Mouse (Mus musculus): Measurements from ENCODE around the gene Aldob. TPM values are rescaled to one million over a fixed set of nuclear protein-coding genes. Genes with fewer than 3 reads are reported as not detected.
"Not testable (repeated sequence)": the region's sequence is repeated elsewhere in the genome, so short reads cannot be mapped to it uniquely, and the experiment has no call there.

Gene Aldob
- polyA plus RNA-seq, 1 experiment from 2014 or later, result 0.18 TPM

GRCm38 (mm10) chr4:49521346-49521745, 28.0 kb downstream of the Aldob start:
- H3K27me3 ChIP-seq, result no peaks in the 10 kb centered on the region
- H3K4me2 ChIP-seq (replicated peaks), result peak overlapping the region; percentile 70
- H3K27ac ChIP-seq (replicated peaks), result peak overlapping the region; percentile 44
- H3K9me3 ChIP-seq, result no peaks in the 10 kb centered on the region
- H3K9ac ChIP-seq (replicated peaks), result peak overlapping the region; percentile 67
- peaks cover 32% of the 10 kb centered on the region for H3K4me1 ChIP-seq
- no peak; the same call in 1 of the 2 replicates for ATAC-seq (replicated peaks)
- WGBS, result 0% methylated on average over 17 of the region's 17 CpGs
- H3K36me3 ChIP-seq, result peaks cover 12% of the 10 kb centered on the region
- peak overlapping the region; percentile 62 for H3K4me3 ChIP-seq

- peaks cover 32% of the 10 kb centered on the region for H3K4me1 ChIP-seq
- H3K4me2 ChIP-seq (replicated peaks), result peak within 1 kb of the TSS; percentile 70
- no peaks in the 10 kb centered on the region for H3K27me3 ChIP-seq
- under 1% methylated on average over 41 of the region's 41 CpGs for WGBS
- H3K27ac ChIP-seq (replicated peaks), result peak within 1 kb of the TSS; percentile 77
- ATAC-seq (replicated peaks), result peak; percentile 99
- H3K4me3 ChIP-seq, result peak within 1 kb of the TSS; percentile 62
- H3K36me3 ChIP-seq, result peaks cover 9% of the 10 kb centered on the region
- peak within 1 kb of the TSS; percentile 67 for H3K9ac ChIP-seq (replicated peaks)
- no peaks in the 10 kb centered on the region for H3K9me3 ChIP-seq
Observed at GRCm38 (mm10) chr4:49520572-49521340, 28.6 kb downstream of the Aldob start, which contains the start of the genes Mrpl50 and Zfp189. TSS of gene Mrpl50 (minus strand) at chr4:49521093. TSS of gene Zfp189 (plus strand) at chr4:49521176.

- WGBS, result 68% methylated on average over 5 of the region's 5 CpGs
Observed at GRCm38 (mm10) chr4:49519476-49519875, 29.9 kb downstream of the Aldob start.

GRCm38 (mm10) chr4:49514441-49514840, 34.9 kb downstream of the Aldob start:
- Histone ChIP-seq H3K4me3 (no peak overlapping the region), H3K9me3 (no peaks in the 10 kb centered on the region), H3K27me3 (no peaks in the 10 kb centered on the region), H3K27ac (replicated peaks) (no peak overlapping the region), H3K36me3 (peaks cover 25% of the 10 kb centered on the region), H3K4me2 (replicated peaks) (no peak overlapping the region), H3K4me1 (peaks cover 6% of the 10 kb centered on the region), H3K9ac (replicated peaks) (no peak overlapping the region)
- ATAC-seq (replicated peaks), result no peak
- WGBS, result 96% methylated on average over 6 of the region's 6 CpGs

More at GRCm38 (mm10) chr4:49519476-49519875, 29.9 kb downstream of the Aldob start:
- no peak overlapping the region for H3K4me3 ChIP-seq
- ATAC-seq (replicated peaks), result no peak
- no peaks in the 10 kb centered on the region for H3K27me3 ChIP-seq
- no peak overlapping the region for H3K9ac ChIP-seq (replicated peaks)
- peaks cover 32% of the 10 kb centered on the region for H3K4me1 ChIP-seq
- H3K4me2 ChIP-seq (replicated peaks), result peak overlapping the region; percentile 61
- peaks cover 7% of the 10 kb centered on the region for H3K36me3 ChIP-seq
- no peak overlapping the region for H3K27ac ChIP-seq (replicated peaks)
- no peaks in the 10 kb centered on the region for H3K9me3 ChIP-seq

DNA sequence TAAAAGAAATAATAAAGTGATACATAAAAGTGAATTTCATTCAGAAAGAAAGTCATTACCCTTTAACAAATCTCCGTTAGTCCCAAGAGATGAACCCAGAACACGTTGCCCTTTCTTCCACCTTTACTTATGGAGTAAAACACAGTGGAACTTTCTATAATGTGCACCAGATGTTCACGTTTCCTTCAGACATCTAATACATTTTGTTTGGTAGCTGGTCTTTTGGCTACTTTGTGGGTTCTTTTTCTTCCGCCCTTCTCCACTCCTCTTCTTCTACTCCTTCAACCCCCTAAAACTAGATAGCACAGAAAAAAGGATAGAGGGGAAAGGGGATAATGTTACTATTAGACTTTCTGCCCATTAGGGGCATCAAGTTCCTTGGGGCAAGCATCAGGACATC, 36.7 kb downstream of the Aldob start:
- no peaks in the 10 kb centered on the region for H3K9me3 ChIP-seq
- no peaks in the 10 kb centered on the region for H3K4me1 ChIP-seq
- no peaks in the 10 kb centered on the region for H3K27me3 ChIP-seq
- no peak overlapping the region for H3K9ac ChIP-seq (replicated peaks)
- no peak for ATAC-seq (replicated peaks)
- H3K4me2 ChIP-seq (replicated peaks), result no peak overlapping the region
- peaks cover 25% of the 10 kb centered on the region for H3K36me3 ChIP-seq
- no peak overlapping the region for H3K4me3 ChIP-seq
- H3K27ac ChIP-seq (replicated peaks), result no peak overlapping the region
- WGBS, result 92% methylated on average over 4 of the region's 4 CpGs

- not testable (repeated sequence) for H3K27me3 ChIP-seq; H3K4me1 ChIP-seq; ATAC-seq (replicated peaks); H3K4me2 ChIP-seq (replicated peaks); H3K27ac ChIP-seq (replicated peaks); H3K9me3 ChIP-seq; H3K4me3 ChIP-seq; H3K9ac ChIP-seq (replicated peaks)
- WGBS, result 97% methylated on average over 1 of the region's 1 CpGs
- peaks cover 25% of the 10 kb centered on the region for H3K36me3 ChIP-seq
Observed at GRCm38 (mm10) chr4:49510236-49510835, 39.0 kb downstream of the Aldob start.

DNA sequence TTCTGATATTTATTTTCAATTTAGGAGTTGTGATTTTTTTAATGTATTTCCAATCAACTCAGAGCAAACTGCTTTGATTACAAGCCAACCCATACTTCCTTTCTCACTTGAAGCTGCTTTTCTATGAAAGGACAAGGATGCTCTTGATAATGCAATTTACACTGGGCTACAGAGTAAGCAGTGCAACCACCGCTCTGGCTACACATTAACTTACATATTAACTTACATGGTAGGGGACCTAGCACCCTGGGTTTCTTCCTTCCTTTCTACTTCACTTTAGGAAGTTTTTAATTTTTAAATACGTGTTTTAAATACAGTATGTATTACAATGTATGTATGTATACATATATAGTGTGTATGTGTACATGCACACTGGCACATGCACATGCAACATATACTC, 40.2 kb downstream of the Aldob start:
- H3K36me3 ChIP-seq, result peaks cover 23% of the 10 kb centered on the region
- H3K4me2 ChIP-seq (replicated peaks), result no peak overlapping the region
- 94% methylated on average over 2 of the region's 2 CpGs for WGBS
- no peak for ATAC-seq (replicated peaks)
- H3K9me3 ChIP-seq, result no peaks in the 10 kb centered on the region
- H3K4me3 ChIP-seq, result no peak overlapping the region
- no peak overlapping the region for H3K27ac ChIP-seq (replicated peaks)
- H3K4me1 ChIP-seq, result no peaks in the 10 kb centered on the region
- no peak overlapping the region for H3K9ac ChIP-seq (replicated peaks)
- H3K27me3 ChIP-seq, result no peaks in the 10 kb centered on the region

DNA sequence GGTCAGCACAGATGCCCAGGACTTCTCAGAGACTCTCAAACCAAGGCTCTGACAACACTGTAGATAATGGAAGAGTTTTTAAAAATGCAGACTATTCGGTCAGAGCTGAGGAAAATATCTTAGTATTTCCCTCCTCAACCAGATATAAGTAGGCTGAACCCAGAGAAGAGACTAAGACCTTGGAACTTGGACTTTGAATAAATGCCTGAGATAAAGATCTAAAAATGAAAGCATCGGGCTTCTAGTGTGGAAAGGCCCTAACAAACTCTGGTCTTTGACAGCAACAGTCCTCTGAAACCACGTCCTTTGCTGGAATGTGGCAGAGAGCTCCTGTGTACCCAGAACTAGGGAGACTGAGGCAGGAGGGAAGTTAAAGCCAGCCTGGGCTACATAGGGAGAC, 43.0 kb downstream of the Aldob start, which contains the start of gene Baat:
Gene Baat (minus strand): TSS at position 172 of the 400 bp plus-strand sequence.
- H3K27ac ChIP-seq (replicated peaks), result no peak within 1 kb of the TSS
- H3K4me1 ChIP-seq, result no peaks in the 10 kb centered on the region
- H3K9me3 ChIP-seq, result no peaks in the 10 kb centered on the region
- no peak within 1 kb of the TSS for H3K4me2 ChIP-seq (replicated peaks)
- no peaks in the 10 kb centered on the region for H3K36me3 ChIP-seq
- no peak within 1 kb of the TSS for H3K4me3 ChIP-seq
- no peaks in the 10 kb centered on the region for H3K27me3 ChIP-seq
- no peak for ATAC-seq (replicated peaks)
- H3K9ac ChIP-seq (replicated peaks), result no peak within 1 kb of the TSS
- 87% methylated on average over 3 of the region's 3 CpGs for WGBS

DNA sequence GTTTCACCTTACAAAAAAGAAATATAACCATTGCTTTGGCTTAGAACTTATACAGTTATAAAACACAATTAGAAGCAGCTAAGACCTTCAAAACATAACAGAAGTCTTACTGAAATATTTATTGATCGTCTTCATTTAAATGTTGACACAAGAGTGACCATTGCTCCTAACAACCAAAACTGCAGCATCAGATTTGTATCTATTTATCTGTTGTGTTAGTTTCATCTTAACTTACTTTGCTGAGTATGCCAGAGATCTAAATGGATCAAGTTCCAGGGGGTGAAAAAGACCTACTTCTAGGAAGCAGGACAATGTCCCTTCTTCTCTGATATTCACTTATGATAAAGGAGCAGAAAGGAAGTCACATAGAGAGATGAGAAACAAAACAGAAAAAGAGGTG, 45.8 kb downstream of the Aldob start:
- no peak overlapping the region for H3K4me3 ChIP-seq
- H3K36me3 ChIP-seq, result no peaks in the 10 kb centered on the region
- no peak overlapping the region for H3K4me2 ChIP-seq (replicated peaks)
- no peaks in the 10 kb centered on the region for H3K9me3 ChIP-seq
- no peak for ATAC-seq (replicated peaks)
- no peaks in the 10 kb centered on the region for H3K27me3 ChIP-seq
- no peaks in the 10 kb centered on the region for H3K4me1 ChIP-seq
- WGBS, result 93% methylated on average over 1 of the region's 1 CpGs
- H3K27ac ChIP-seq (replicated peaks), result no peak overlapping the region
- H3K9ac ChIP-seq (replicated peaks), result no peak overlapping the region

Other genes with a start within 250 kb of the Aldob start
- not detected in 2 replicates for gene Acnat2, start 141.4 kb downstream of the Aldob start, polyA plus RNA-seq (2015; fragmentation: Nextera tagmentation; extraction: Ambion mirVana)
- not detected in 2 replicates for gene Acnat1, start 75.6 kb downstream of the Aldob start, polyA plus RNA-seq (2015; fragmentation: Nextera tagmentation; extraction: Ambion mirVana)
- not detected in 2 replicates for gene Baat, start 43.0 kb downstream of the Aldob start, polyA plus RNA-seq (2015; fragmentation: Nextera tagmentation; extraction: Ambion mirVana)
- gene Mrpl50, start 28.5 kb downstream of the Aldob start, polyA plus RNA-seq (2015; fragmentation: Nextera tagmentation; extraction: Ambion mirVana), result 76.1 and 77.7 TPM in 2 replicates
- gene Zfp189, start 28.4 kb downstream of the Aldob start, polyA plus RNA-seq (2015; fragmentation: Nextera tagmentation; extraction: Ambion mirVana), result 13.5 and 14.9 TPM in 2 replicates
- 49.9 and 55.8 TPM in 2 replicates for gene Tmem246, start 48.3 kb upstream of the Aldob start, polyA plus RNA-seq (2015; fragmentation: Nextera tagmentation; extraction: Ambion mirVana)
- gene Rnf20, start 82.5 kb upstream of the Aldob start, polyA plus RNA-seq (2015; fragmentation: Nextera tagmentation; extraction: Ambion mirVana), result 57.2 and 60.1 TPM in 2 replicates
- gene Ppp3r2, start 132.5 kb upstream of the Aldob start, polyA plus RNA-seq (2015; fragmentation: Nextera tagmentation; extraction: Ambion mirVana), result 0.18 and 0.32 TPM in 2 replicates

Measured in forebrain, embryonic 15.5 days (tissue).